Mouse (Mus musculus) forebrain, embryonic 14.5 days (tissue): Measurements from ENCODE around the gene Gm17542. TPM values are rescaled to one million over a fixed set of nuclear protein-coding genes. Genes with fewer than 3 reads are reported as not detected.

Source experiments
- ATAC-seq: fragments of 200-750 bp; cut with Nextera tagmentation; 2 replicates; pipeline ENCODE4 v1.8.0; 2017; ENCODE audit warnings: mild to moderate bottlenecking, moderate library complexity
- DNase-seq: peaks from one replicate; pipeline ENCODE4 v3.0.0-alpha.2; 2015; ENCODE audit warnings: low spot score
- H3K27ac ChIP-seq: fragments of 300-500 bp; sonication (generic); 2 replicates; pipeline ENCODE4 v1.5.1; 2014; ENCODE audit warnings: low read depth, mild to moderate bottlenecking, control low read depth, low read length, moderate library complexity
- H3K27me3 ChIP-seq: fragments of 300-500 bp; sonication (generic); replicated peaks from 2 replicates; pipeline ENCODE4 v1.6.1; 2014; ENCODE audit warnings: low read length, control low read depth, mixed read lengths; ENCODE audit not compliant: control insufficient read depth, insufficient read depth
- H3K36me3 ChIP-seq: fragments of 300-500 bp; sonication (generic); 2 replicates; pipeline ENCODE4 v1.6.1; 2014; ENCODE audit warnings: low read length, control low read depth; ENCODE audit not compliant: control insufficient read depth, insufficient read depth
- H3K4me1 ChIP-seq: fragments of 300-500 bp; sonication (generic); 2 replicates; pipeline ENCODE4 v1.6.1; 2014; ENCODE audit warnings: antibody characterized with exemption, low read length, control low read depth; ENCODE audit not compliant: control insufficient read depth, insufficient read depth
- H3K4me2 ChIP-seq: fragments of 300-500 bp; sonication (generic); 2 replicates; pipeline ENCODE4 v1.6.1; 2014; ENCODE audit warnings: mild to moderate bottlenecking, control low read depth, low read length
- H3K4me3 ChIP-seq: fragments of 300-500 bp; sonication (generic); 2 replicates; pipeline ENCODE4 v1.5.1; 2014; ENCODE audit warnings: low read depth, low read length, control low read depth
- H3K9ac ChIP-seq: fragments of 300-500 bp; sonication (generic); 2 replicates; pipeline ENCODE4 v1.6.1; 2014; ENCODE audit warnings: mild to moderate bottlenecking, low read length, control low read depth, moderate library complexity
- H3K9me3 ChIP-seq: fragments of 300-500 bp; sonication (generic); replicated peaks from 2 replicates; pipeline ENCODE4 v1.6.1; 2016; ENCODE audit warnings: low read length, control low read depth, mixed read lengths; ENCODE audit not compliant: control insufficient read depth
- WGBS: fragments of 180-500 bp; shearing (Covaris S2); extraction: QIAGEN DNeasy Blood & Tissue Kit; methylation state at CpG from one replicate; pipeline ENCODE4 v1.1.7; 2014; 5-methylcytosine and 5-hydroxymethylcytosine counted together
- polyA plus RNA-seq: library from polyadenylated mRNA; unstranded; fragments of >200 nt; fragmentation: Nextera tagmentation; extraction: Ambion mirVana; gene quantifications from 2 replicates; pipeline ENCODE4 v1.2.1, GENCODE M21; 2014

The Gm17542 gene
- polyA plus RNA-seq, 1 experiment from 2014 or later: not detected

- no peak for DNase-seq
- no peak overlapping the region for H3K27ac ChIP-seq
- ATAC-seq: no peak
Measured at GRCm38 (mm10) chr10:58698955-58699354, 19.1 kb downstream of the Gm17542 start.

GRCm38 (mm10) chr10:58691051-58691450 lies 27.0 kb downstream of the Gm17542 start:
- H3K9ac ChIP-seq: no peak overlapping the region
- no peaks in the 10 kb centered on the region for H3K36me3 ChIP-seq
- H3K9me3 ChIP-seq: no peaks in the 10 kb centered on the region
- H3K27me3 ChIP-seq: no peaks in the 10 kb centered on the region
- H3K27ac ChIP-seq: no peak overlapping the region
- DNase-seq: no peak
- whole genome bisulfite sequencing: 85% methylated on average over 6 of the region's 7 CpGs
- no peak overlapping the region for H3K4me3 ChIP-seq
- H3K4me2 ChIP-seq: no peak overlapping the region
- ATAC-seq: no peak
- no peaks in the 10 kb centered on the region for H3K4me1 ChIP-seq

More at GRCm38 (mm10) chr10:58698955-58699354, 19.1 kb downstream of the Gm17542 start:
- H3K9ac ChIP-seq: no peak overlapping the region
- H3K36me3 ChIP-seq: no peaks in the 10 kb centered on the region
- no peaks in the 10 kb centered on the region for H3K27me3 ChIP-seq
- H3K4me1 ChIP-seq: 0 out of 2 replicates have a peak, but pooled peaks cover 4% of the 10 kb centered on the region
- WGBS: 88% methylated on average over 4 of the region's 4 CpGs
- no peak overlapping the region for H3K4me3 ChIP-seq
- no peak overlapping the region for H3K4me2 ChIP-seq
- no peaks in the 10 kb centered on the region for H3K9me3 ChIP-seq

- no peak for ATAC-seq
- H3K4me2 ChIP-seq: no peak overlapping the region
- H3K4me1 ChIP-seq: peaks cover 3% of the 10 kb centered on the region; the same call in 1 of the 2 replicates
- H3K27me3 ChIP-seq: peaks cover 14% of the 10 kb centered on the region
- 88% methylated on average over 6 of the region's 6 CpGs for WGBS
- no peak for DNase-seq
- no peaks in the 10 kb centered on the region for H3K9me3 ChIP-seq
- H3K9ac ChIP-seq: no peak overlapping the region
- no peaks in the 10 kb centered on the region for H3K36me3 ChIP-seq
- H3K4me3 ChIP-seq: no peak overlapping the region
- H3K27ac ChIP-seq: no peak overlapping the region
Measured at GRCm38 (mm10) chr10:58679298-58679697, 38.7 kb downstream of the Gm17542 start.

DNA sequence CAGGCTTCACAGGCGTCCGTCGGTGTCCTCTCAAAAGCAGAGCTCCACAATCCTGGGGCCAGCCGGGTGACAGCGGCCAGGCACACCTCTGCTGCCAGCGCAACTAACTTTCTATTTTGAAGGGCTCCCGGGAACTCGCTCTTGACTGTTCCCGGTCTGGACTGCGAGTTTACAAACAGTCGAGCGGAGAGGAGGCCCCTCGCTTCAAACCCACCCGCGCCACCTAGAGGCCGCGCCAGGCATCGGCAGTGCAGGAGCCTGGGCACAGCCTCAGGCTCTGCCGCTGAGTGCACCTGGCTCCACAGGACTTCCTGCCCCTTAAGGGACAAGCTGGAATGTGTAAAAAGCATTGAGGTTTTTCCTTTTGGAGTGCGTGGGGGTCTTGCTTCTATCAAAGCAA lies 42.5 kb downstream of the Gm17542 start, which contains the start of gene Edar:
Gene Edar, minus strand, starts transcription at position 122 of the 400 bp plus-strand sequence.
- Histone ChIP-seq H3K9me3 (no peaks in the 10 kb centered on the region), H3K9ac (0 out of 2 replicates have a peak within 1 kb of the TSS, but pooled peaks have one; percentile 32), H3K4me1 (peaks cover 15% of the 10 kb centered on the region), H3K4me3 (0 out of 2 replicates have a peak within 1 kb of the TSS, but pooled peaks have one; percentile 1), H3K27ac (no peak within 1 kb of the TSS), H3K4me2 (peak within 1 kb of the TSS; percentile 43), H3K27me3 (peaks cover 14% of the 10 kb centered on the region), H3K36me3 (no peaks in the 10 kb centered on the region)
- WGBS: 1% methylated on average over 20 of the region's 20 CpGs
- DNase-seq (peak; percentile 84), ATAC-seq (0 out of 2 replicates have a peak, but pooled peaks have one; percentile 42)

DNA sequence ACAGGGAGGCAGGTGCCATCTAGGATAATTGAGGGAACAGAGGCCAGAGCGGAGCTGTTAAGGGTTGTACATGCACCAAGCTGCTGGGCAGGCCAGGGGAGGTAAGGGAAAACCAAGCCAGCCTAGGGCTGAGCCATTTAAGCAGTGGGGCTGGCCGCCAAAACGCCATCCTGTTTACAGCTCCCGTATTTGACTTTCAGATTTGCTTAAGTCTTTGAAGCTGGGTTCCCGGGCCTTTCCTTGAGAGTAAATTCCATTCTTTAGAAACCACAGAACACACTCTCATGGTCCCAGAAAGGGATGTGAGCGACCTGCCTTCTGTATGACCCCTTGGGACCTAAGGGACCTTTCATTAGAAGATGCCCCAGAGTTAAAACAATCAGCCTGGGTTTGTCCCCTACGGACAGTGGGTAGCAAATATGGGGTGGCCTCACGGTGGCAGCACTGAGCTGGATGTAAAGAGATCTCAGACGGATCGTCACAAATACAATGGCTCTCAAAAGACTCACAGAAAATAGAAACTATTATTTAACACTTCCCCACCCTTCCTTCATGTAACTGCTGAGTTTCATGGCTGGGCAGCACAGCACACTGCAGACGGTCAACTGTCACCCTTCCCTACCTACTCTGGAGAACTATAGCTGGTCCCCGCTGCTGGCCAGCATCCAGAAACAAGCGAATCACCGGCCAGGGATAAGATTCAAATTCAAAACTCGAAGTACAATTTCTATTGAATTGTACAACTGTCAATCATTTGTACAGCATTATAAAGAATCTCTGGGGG lies 44.5 kb downstream of the Gm17542 start:
- DNase-seq: peak; percentile 84
- no peak overlapping the region for H3K9ac ChIP-seq
- peaks cover 15% of the 10 kb centered on the region for H3K4me1 ChIP-seq
- H3K36me3 ChIP-seq: no peaks in the 10 kb centered on the region
- WGBS: 8% methylated on average over 15 of the region's 15 CpGs
- H3K4me3 ChIP-seq: no peak overlapping the region
- peak overlapping the region; percentile 36 for H3K4me2 ChIP-seq
- peak overlapping the region; percentile 44; the same call in 1 of the 2 replicates for H3K27ac ChIP-seq
- H3K9me3 ChIP-seq: no peaks in the 10 kb centered on the region
- peak; percentile 94 for ATAC-seq
- peaks cover 14% of the 10 kb centered on the region for H3K27me3 ChIP-seq

GRCm38 (mm10) chr10:58672557-58673277 lies 45.3 kb downstream of the Gm17542 start:
- DNase-seq (peak; percentile 92), ATAC-seq (peak; percentile 91)
- Histone ChIP-seq H3K9ac (no peak overlapping the region), H3K4me1 (peaks cover 15% of the 10 kb centered on the region), H3K27me3 (peaks cover 14% of the 10 kb centered on the region), H3K27ac (peak overlapping the region; percentile 44; the same call in 1 of the 2 replicates), H3K9me3 (no peaks in the 10 kb centered on the region), H3K4me3 (no peak overlapping the region), H3K4me2 (peak overlapping the region; percentile 36; the same call in 1 of the 2 replicates), H3K36me3 (no peaks in the 10 kb centered on the region)
- 4% methylated on average over 10 of the region's 10 CpGs for WGBS

DNA sequence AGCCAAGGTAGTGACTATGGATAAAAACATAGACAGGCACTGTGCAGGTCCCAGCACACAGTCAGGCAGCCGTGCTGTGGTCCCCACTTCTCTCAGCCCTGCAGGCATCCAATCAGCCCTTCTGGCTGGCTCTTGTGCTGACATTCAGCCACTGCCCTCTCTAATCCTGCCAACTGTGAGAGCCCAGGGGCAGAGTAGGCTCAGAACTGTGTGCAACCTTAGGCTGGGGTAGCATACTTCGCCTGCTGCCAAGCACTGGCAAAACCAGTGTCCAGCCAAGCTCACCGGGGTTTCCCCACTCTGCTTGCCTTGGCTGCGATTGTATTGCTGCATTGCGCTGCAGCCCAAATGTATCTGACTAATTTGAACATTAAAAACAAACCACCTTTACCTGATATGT lies 54.1 kb downstream of the Gm17542 start:
- no peak overlapping the region for H3K4me3 ChIP-seq
- no peak for DNase-seq
- no peaks in the 10 kb centered on the region for H3K4me1 ChIP-seq
- H3K4me2 ChIP-seq: no peak overlapping the region
- no peaks in the 10 kb centered on the region for H3K36me3 ChIP-seq
- H3K9ac ChIP-seq: no peak overlapping the region
- whole genome bisulfite sequencing: 81% methylated on average over 5 of the region's 5 CpGs
- no peak overlapping the region for H3K27ac ChIP-seq
- ATAC-seq: no peak
- H3K27me3 ChIP-seq: no peaks in the 10 kb centered on the region
- no peaks in the 10 kb centered on the region for H3K9me3 ChIP-seq
